9 mouse cellular contexts compared by ENCODE assay signal in the genomic region with DNA sequence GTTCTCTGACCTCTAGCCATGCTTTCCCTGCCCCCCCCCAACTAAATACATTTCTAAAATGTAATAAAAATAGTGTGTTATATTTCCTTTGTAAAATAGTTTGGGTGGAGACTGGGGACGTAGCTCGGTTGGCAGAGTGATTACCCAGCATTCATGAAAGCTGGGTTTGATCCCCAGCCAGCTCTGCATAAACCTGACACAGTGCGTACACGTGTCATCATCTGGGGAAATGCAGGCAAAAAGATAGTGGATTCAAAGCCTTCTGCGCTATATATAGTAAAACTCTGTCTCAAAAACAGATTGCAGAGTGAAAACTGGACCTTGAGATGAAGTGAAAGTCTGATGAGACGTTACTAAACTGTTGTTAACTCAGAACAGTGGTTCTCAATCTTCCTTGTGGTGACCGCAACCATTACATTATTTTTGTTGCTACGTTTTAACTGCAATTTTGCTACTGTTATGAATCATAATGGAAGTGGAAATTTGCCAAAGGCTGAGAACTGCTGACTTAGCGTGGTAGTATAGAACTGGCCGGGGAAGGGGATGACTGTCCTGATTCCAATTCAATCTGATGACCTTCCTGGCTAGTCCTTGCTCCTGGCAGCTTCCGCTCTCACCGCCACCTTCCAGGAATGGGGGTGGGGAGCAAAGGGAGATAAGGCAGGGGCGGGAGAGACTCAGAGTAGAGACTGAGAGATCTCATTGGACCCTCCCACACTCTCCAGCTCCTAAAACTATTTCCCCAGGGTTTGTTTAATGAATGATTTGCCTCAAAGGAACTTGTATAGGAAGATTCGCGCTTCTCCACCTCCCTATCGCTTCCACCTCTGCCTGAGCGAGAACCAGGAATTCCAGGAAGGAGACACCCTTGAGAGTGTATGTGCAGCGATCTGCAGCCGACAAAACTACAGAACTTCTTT.
A peak's percentile ranks its signal among the peaks of the same experiment; 100 is the strongest.
DNase-seq lines count a peak whose midpoint lies in the region; ATAC-seq lines count a peak whose summit lies in the region.
"Had no signal": no experiment of that assay in that cellular context is flagged by ENCODE, and none has a peak within 500 bp of the region (broad histone marks: within the 10 kb centered on the region; RNA-seq: fewer than 3 reads in every experiment).

No protein-coding gene starts in this region.

- H3K4me2 ChIP-seq in heart, embryonic 13.5 days, result peak overlapping the region; percentile 70
- H3K4me2 ChIP-seq in limb, embryonic 11.5 days (ENCODE audit: low read depth, severe bottlenecking), result peak overlapping the region; percentile 38; the same call in 1 of the 2 replicates
- H3K4me2 ChIP-seq in midbrain, embryonic 15.5 days, result peak overlapping the region; percentile 49

- ATAC-seq in heart, embryonic 13.5 days (ENCODE audit: extremely low read depth, insufficient number of reproducible peaks, low FRiP score, low TSS enrichment), result peak; percentile 26; the same call in 1 of the 2 replicates
- peak; percentile 7; the same call in 1 of the 2 replicates for ATAC-seq in limb, embryonic 11.5 days (ENCODE audit: insufficient number of reproducible peaks, low FRiP score, low TSS enrichment, low read depth)
- ATAC-seq in midbrain, embryonic 15.5 days (replicated peaks), result peak; percentile 46

- H3K9me3 ChIP-seq in heart, embryonic 13.5 days, result no peaks in the 10 kb centered on the region
- H3K9me3 ChIP-seq in limb, embryonic 11.5 days (ENCODE audit: control insufficient read depth, low read length), result no peaks in the 10 kb centered on the region
- H3K9me3 ChIP-seq in midbrain, embryonic 15.5 days, result no peaks in the 10 kb centered on the region

- peak overlapping the region; percentile 41 for H3K4me3 ChIP-seq in brown adipose tissue, adult 24 weeks (ENCODE audit: insufficient read depth, low read depth, low read length)
- H3K4me3 ChIP-seq in heart, embryonic 13.5 days, result peak overlapping the region; percentile 53
- H3K4me3 ChIP-seq in limb, embryonic 11.5 days (ENCODE audit: low read depth, low read length), result peak overlapping the region; percentile 7
- H3K4me3 ChIP-seq in midbrain, embryonic 15.5 days, result peak overlapping the region; percentile 26
- H3K4me3 ChIP-seq: erythroblast, embryonic 14.5 days had no signal

- peak; percentile 38 for DNase-seq in adrenal gland, adult 2 months
- no peak for DNase-seq in adrenal gland, adult 8-10 months
- peak; percentile 28 for DNase-seq in limb, embryonic 11.5 days (ENCODE audit: low spot score)
- no peak for DNase-seq in thymus, adult 18-20 months
- DNase-seq in layer of hippocampus, adult 9-10 months (ENCODE audit: low spot score), result no peak

- H3K27ac ChIP-seq in brown adipose tissue, adult 24 weeks (replicated peaks; ENCODE audit: low read depth, low read length), result no peak overlapping the region
- peak overlapping the region; percentile 73 for H3K27ac ChIP-seq in heart, embryonic 13.5 days (replicated peaks)
- H3K27ac ChIP-seq in limb, embryonic 11.5 days (replicated peaks; ENCODE audit: low read depth, low read length), result no peak overlapping the region
- H3K27ac ChIP-seq in midbrain, embryonic 15.5 days, result no peak overlapping the region

- WGBS in heart, embryonic 13.5 days, result 21% methylated on average over 19 of the region's 19 CpGs
- WGBS in limb, embryonic 11.5 days, result 63% methylated on average over 19 of the region's 19 CpGs
- WGBS in midbrain, embryonic 15.5 days, result 57% methylated on average over 19 of the region's 19 CpGs

- H3K36me3 ChIP-seq in heart, embryonic 13.5 days, result no peaks in the 10 kb centered on the region
- H3K36me3 ChIP-seq in limb, embryonic 11.5 days (ENCODE audit: control insufficient read depth, insufficient read depth, low read length), result no peaks in the 10 kb centered on the region
- H3K36me3 ChIP-seq in midbrain, embryonic 15.5 days (replicated peaks), result no peaks in the 10 kb centered on the region

- peak overlapping the region; percentile 76 for H3K9ac ChIP-seq in heart, embryonic 13.5 days
- peak overlapping the region; percentile 23; the same call in 1 of the 2 replicates for H3K9ac ChIP-seq in limb, embryonic 11.5 days (ENCODE audit: low read length)
- peak overlapping the region; percentile 15; the same call in 1 of the 2 replicates for H3K9ac ChIP-seq in midbrain, embryonic 15.5 days

- H3K4me1 ChIP-seq in brown adipose tissue, adult 24 weeks (ENCODE audit: control insufficient read depth, insufficient read depth, insufficient read length, low read length), result no peaks in the 10 kb centered on the region
- H3K4me1 ChIP-seq in heart, embryonic 13.5 days, result peaks cover 22% of the 10 kb centered on the region
- no peaks in the 10 kb centered on the region for H3K4me1 ChIP-seq in limb, embryonic 11.5 days (ENCODE audit: control insufficient read depth, insufficient read depth, low read length)
- no peaks in the 10 kb centered on the region; the same call in 1 of the 2 replicates for H3K4me1 ChIP-seq in midbrain, embryonic 15.5 days

- no peaks in the 10 kb centered on the region for H3K27me3 ChIP-seq in heart, embryonic 13.5 days (replicated peaks)
- no peaks in the 10 kb centered on the region for H3K27me3 ChIP-seq in limb, embryonic 11.5 days (ENCODE audit: control insufficient read depth, insufficient read depth, low read length)
- H3K27me3 ChIP-seq in midbrain, embryonic 15.5 days (replicated peaks), result no peaks in the 10 kb centered on the region

Comparison
In these comparisons a context has a peak if more than half of its experiments do, and no peak if none do; other contexts are left out.
1. DNase-seq: peak in adrenal gland, adult 2 months (single experiment) and limb, embryonic 11.5 days (single experiment); none in adrenal gland, adult 8-10 months (single experiment), thymus, adult 18-20 months (0 of 2) and layer of hippocampus, adult 9-10 months (single experiment).
2. H3K9ac ChIP-seq: peak in every context shown above with its lines; median percentile 76 in heart, embryonic 13.5 days; 23 in limb, embryonic 11.5 days; 15 in midbrain, embryonic 15.5 days.
3. Peak in every context shown above with its lines, with median percentiles within 50 percentile points of each other: H3K4me3 ChIP-seq, ATAC-seq and H3K4me2 ChIP-seq.